Mouse (Mus musculus): ENCODE results near the gene Nkain4.

The Nkain4 gene

GRCm38 (mm10) chr2:180952731-180953171, 1.7 kb downstream of the Nkain4 start:
- DNase-seq (ENCODE audit: low read depth, low spot score), result peak; percentile 54

GRCm38 (mm10) chr2:180949947-180950346, 4.6 kb downstream of the Nkain4 start:
- DNase-seq (ENCODE audit: low read depth, low spot score), result no peak

- no peak for DNase-seq (ENCODE audit: low read depth, low spot score)
Measured at GRCm38 (mm10) chr2:180941869-180942268, 12.6 kb downstream of the Nkain4 start.

- no peak for DNase-seq (ENCODE audit: low read depth, low spot score)
Measured at GRCm38 (mm10) chr2:180940187-180940586, 14.3 kb downstream of the Nkain4 start.

- no peak for DNase-seq (ENCODE audit: low read depth, low spot score)
Measured at GRCm38 (mm10) chr2:180932418-180932817, 22.1 kb downstream of the Nkain4 start.

GRCm38 (mm10) chr2:180928723-180929122, 25.8 kb downstream of the Nkain4 start, which contains the start of gene Birc7:
TSS of gene Birc7 (plus strand) at chr2:180929023.
- DNase-seq (ENCODE audit: low read depth, low spot score), result no peak

- DNase-seq (ENCODE audit: low read depth, low spot score), result peak; percentile 80
Measured at GRCm38 (mm10) chr2:180925176-180925575, 29.3 kb downstream of the Nkain4 start.

GRCm38 (mm10) chr2:180922739-180923138, 31.8 kb downstream of the Nkain4 start:
- DNase-seq (ENCODE audit: low read depth, low spot score), result no peak

GRCm38 (mm10) chr2:180920810-180921400, 33.6 kb downstream of the Nkain4 start, which contains the start of gene Ythdf1:
TSS of gene Ythdf1 (minus strand) at chr2:180920949.
- peak; percentile 97 for DNase-seq (ENCODE audit: low read depth, low spot score)

GRCm38 (mm10) chr2:180919913-180920809, 34.3 kb downstream of the Nkain4 start:
- no peak for DNase-seq (ENCODE audit: low read depth, low spot score)

- no peak for DNase-seq (ENCODE audit: low read depth, low spot score)
Measured at GRCm38 (mm10) chr2:180915886-180916433, 38.5 kb downstream of the Nkain4 start.

GRCm38 (mm10) chr2:180910928-180911327, 43.6 kb downstream of the Nkain4 start:
- DNase-seq (ENCODE audit: low read depth, low spot score), result no peak

- DNase-seq (ENCODE audit: low read depth, low spot score), result no peak
Measured at GRCm38 (mm10) chr2:180905556-180906221, 48.8 kb downstream of the Nkain4 start.

- no peak for DNase-seq (ENCODE audit: low read depth, low spot score)
Measured at GRCm38 (mm10) chr2:180904435-180905208, 49.9 kb downstream of the Nkain4 start.

- peak; percentile 63 for DNase-seq (ENCODE audit: low read depth, low spot score)
Measured at GRCm38 (mm10) chr2:180902086-180902485, 52.4 kb downstream of the Nkain4 start.

GRCm38 (mm10) chr2:180897857-180898256, 56.6 kb downstream of the Nkain4 start:
- DNase-seq (ENCODE audit: low read depth, low spot score), result no peak

GRCm38 (mm10) chr2:180896819-180897625, 57.5 kb downstream of the Nkain4 start:
- DNase-seq (ENCODE audit: low read depth, low spot score), result no peak

- no peak for DNase-seq (ENCODE audit: low read depth, low spot score)
Measured at GRCm38 (mm10) chr2:180895837-180896525, 58.5 kb downstream of the Nkain4 start.

GRCm38 (mm10) chr2:180895321-180895720, 59.2 kb downstream of the Nkain4 start:
- DNase-seq (ENCODE audit: low read depth, low spot score), result no peak

GRCm38 (mm10) chr2:180894734-180895133, 59.8 kb downstream of the Nkain4 start:
- peak; percentile 92 for DNase-seq (ENCODE audit: low read depth, low spot score)

Data from mesoderm, embryonic 11.5 days (tissue).